Mouse (Mus musculus): ENCODE data around the gene Tmem138. TPM values are rescaled to one million over a fixed set of nuclear protein-coding genes. Genes with fewer than 3 reads are reported as not detected.
"Not testable (repeated sequence)": the region's sequence is repeated elsewhere in the genome, so short reads cannot be mapped to it uniquely, and the experiment has no call there.

The Tmem138 gene
- polyA plus RNA-seq, 1 experiment from 2014 or later: 35.0 TPM

- Histone ChIP-seq H3K27ac (peak overlapping the region; percentile 81), H3K36me3 (ENCODE audit: insufficient read depth, low read length) (no peaks in the 10 kb centered on the region), H3K9ac (ENCODE audit: low read depth, low read length) (no peak overlapping the region), H3K9me3 (replicated peaks; ENCODE audit: low read length) (no peaks in the 10 kb centered on the region), H3K4me2 (ENCODE audit: low read length) (no peak overlapping the region), H3K4me1 (replicated peaks; ENCODE audit: insufficient read depth, low read length) (no peaks in the 10 kb centered on the region), H3K27me3 (ENCODE audit: insufficient read depth, low read length) (no peaks in the 10 kb centered on the region), H3K4me3 (replicated peaks; ENCODE audit: low read depth, low read length) (no peak overlapping the region)
- WGBS: 58% methylated on average over 6 of the region's 6 CpGs
- no peak for TF ChIP-seq CTCF (IDR thresholded peaks at IDR 0.05; ENCODE audit: low read depth)
- DNase-seq (ENCODE audit: low spot score) (peak; percentile 61), ATAC-seq (replicated peaks; ENCODE audit: low FRiP score, low read depth) (no peak)
Measured at GRCm38 (mm10) chr19:10561558-10562314, 15.4 kb downstream of the Tmem138 start.

GRCm38 (mm10) chr19:10560108-10560507 is 17.1 kb downstream of the Tmem138 start:
- DNase-seq (ENCODE audit: low spot score) (peak; percentile 69), ATAC-seq (replicated peaks; ENCODE audit: low FRiP score, low read depth) (no peak)
- H3K4me2 ChIP-seq (ENCODE audit: low read length): no peak overlapping the region
- 47% methylated on average over 5 of the region's 5 CpGs for WGBS
- TF ChIP-seq CTCF (IDR thresholded peaks at IDR 0.05; ENCODE audit: low read depth): peak; percentile 58; the same call in 1 of the 2 replicates
- no peak overlapping the region for H3K9ac ChIP-seq (ENCODE audit: low read depth, low read length)
- H3K36me3 ChIP-seq (ENCODE audit: insufficient read depth, low read length): no peaks in the 10 kb centered on the region
- peaks cover 5% of the 10 kb centered on the region; the same call in 1 of the 2 replicates for H3K4me1 ChIP-seq (replicated peaks; ENCODE audit: insufficient read depth, low read length)
- H3K4me3 ChIP-seq (replicated peaks; ENCODE audit: low read depth, low read length): no peak overlapping the region
- H3K9me3 ChIP-seq (replicated peaks; ENCODE audit: low read length): no peaks in the 10 kb centered on the region
- H3K27ac ChIP-seq: no peak overlapping the region
- H3K27me3 ChIP-seq (ENCODE audit: insufficient read depth, low read length): no peaks in the 10 kb centered on the region

GRCm38 (mm10) chr19:10557837-10558375 is 19.3 kb downstream of the Tmem138 start:
- not testable (repeated sequence) for H3K27me3 ChIP-seq (ENCODE audit: insufficient read depth, low read length); ATAC-seq (replicated peaks; ENCODE audit: low FRiP score, low read depth); H3K36me3 ChIP-seq (ENCODE audit: insufficient read depth, low read length); H3K4me2 ChIP-seq (ENCODE audit: low read length); H3K4me3 ChIP-seq (replicated peaks; ENCODE audit: low read depth, low read length); H3K4me1 ChIP-seq (replicated peaks; ENCODE audit: insufficient read depth, low read length); DNase-seq (ENCODE audit: low spot score); H3K9me3 ChIP-seq (replicated peaks; ENCODE audit: low read length); H3K27ac ChIP-seq; H3K9ac ChIP-seq (ENCODE audit: low read depth, low read length)
- 0 out of 2 replicates have a peak, but pooled peaks have one; percentile 22 for TF ChIP-seq CTCF (IDR thresholded peaks at IDR 0.05; ENCODE audit: low read depth)
- 76% methylated on average over 4 of the region's 4 CpGs for WGBS

- ATAC-seq (replicated peaks; ENCODE audit: low FRiP score, low read depth) (no peak), DNase-seq (ENCODE audit: low spot score) (peak; percentile 5)
- no peak overlapping the region for H3K4me2 ChIP-seq (ENCODE audit: low read length)
- no peaks in the 10 kb centered on the region for H3K27me3 ChIP-seq (ENCODE audit: insufficient read depth, low read length)
- no peaks in the 10 kb centered on the region for H3K9me3 ChIP-seq (replicated peaks; ENCODE audit: low read length)
- H3K36me3 ChIP-seq (ENCODE audit: insufficient read depth, low read length): no peaks in the 10 kb centered on the region
- WGBS: 42% methylated on average over 2 of the region's 2 CpGs
- H3K27ac ChIP-seq: no peak overlapping the region
- peaks cover 8% of the 10 kb centered on the region; the same call in 1 of the 2 replicates for H3K4me1 ChIP-seq (replicated peaks; ENCODE audit: insufficient read depth, low read length)
- no peak overlapping the region for H3K9ac ChIP-seq (ENCODE audit: low read depth, low read length)
- no peak overlapping the region for H3K4me3 ChIP-seq (replicated peaks; ENCODE audit: low read depth, low read length)
- TF ChIP-seq CTCF (IDR thresholded peaks at IDR 0.05; ENCODE audit: low read depth): no peak
Measured at GRCm38 (mm10) chr19:10557430-10557829, 19.7 kb downstream of the Tmem138 start.

GRCm38 (mm10) chr19:10557001-10557400 is 20.2 kb downstream of the Tmem138 start:
- DNase-seq (ENCODE audit: low spot score): no peak
- no peak for ATAC-seq (replicated peaks; ENCODE audit: low FRiP score, low read depth)
- no peak overlapping the region for H3K9ac ChIP-seq (ENCODE audit: low read depth, low read length)
- no peak overlapping the region for H3K4me3 ChIP-seq (replicated peaks; ENCODE audit: low read depth, low read length)
- peaks cover 8% of the 10 kb centered on the region; the same call in 1 of the 2 replicates for H3K4me1 ChIP-seq (replicated peaks; ENCODE audit: insufficient read depth, low read length)
- H3K9me3 ChIP-seq (replicated peaks; ENCODE audit: low read length): no peaks in the 10 kb centered on the region
- peaks cover 2% of the 10 kb centered on the region; the same call in 1 of the 2 replicates for H3K36me3 ChIP-seq (ENCODE audit: insufficient read depth, low read length)
- no peak overlapping the region for H3K4me2 ChIP-seq (ENCODE audit: low read length)
- no peak overlapping the region for H3K27ac ChIP-seq
- no peaks in the 10 kb centered on the region for H3K27me3 ChIP-seq (ENCODE audit: insufficient read depth, low read length)
- 42% methylated on average over 2 of the region's 2 CpGs for WGBS
- no peak for TF ChIP-seq CTCF (IDR thresholded peaks at IDR 0.05; ENCODE audit: low read depth)

- no peaks in the 10 kb centered on the region for H3K27me3 ChIP-seq (ENCODE audit: insufficient read depth, low read length)
- peak within 1 kb of the TSS; percentile 53 for H3K9ac ChIP-seq (ENCODE audit: low read depth, low read length)
- peak within 1 kb of the TSS; percentile 68 for H3K4me2 ChIP-seq (ENCODE audit: low read length)
- peak within 1 kb of the TSS; percentile 14 for H3K27ac ChIP-seq
- H3K4me1 ChIP-seq (replicated peaks; ENCODE audit: insufficient read depth, low read length): peaks cover 8% of the 10 kb centered on the region; the same call in 1 of the 2 replicates
- TF ChIP-seq CTCF (IDR thresholded peaks at IDR 0.05; ENCODE audit: low read depth): peak; percentile 19; the same call in 1 of the 2 replicates
- DNase-seq (ENCODE audit: low spot score) (peak; percentile 90), ATAC-seq (replicated peaks; ENCODE audit: low FRiP score, low read depth) (peak; percentile 96)
- WGBS: under 1% methylated on average over 43 of the region's 43 CpGs
- H3K4me3 ChIP-seq (replicated peaks; ENCODE audit: low read depth, low read length): peak within 1 kb of the TSS; percentile 72
- H3K9me3 ChIP-seq (replicated peaks; ENCODE audit: low read length): no peaks in the 10 kb centered on the region
- H3K36me3 ChIP-seq (ENCODE audit: insufficient read depth, low read length): peaks cover 12% of the 10 kb centered on the region
Measured at GRCm38 (mm10) chr19:10555624-10556510, 21.3 kb downstream of the Tmem138 start, which contains the start of gene Tmem216. Tmem216 (minus strand) TSS chr19:10556238.

Measured in kidney, postnatal 0 days (tissue).